In genomic region chr11:115037669-115038068, GRCm38 (mm10) we compare ENCODE assay signal across 10 mouse cellular contexts. TPM values are rescaled to one million over a fixed set of nuclear protein-coding genes. Genes with fewer than 3 reads are reported as not detected.
ATAC-seq and TF ChIP-seq lines count a peak whose summit lies in the region.
"Not testable (repeated sequence)": the region's sequence is repeated elsewhere in the genome, so short reads cannot be mapped to it uniquely, and the experiment has no call there.
"Had no signal": no experiment of that assay in that cellular context is flagged by ENCODE, and none has a peak within 500 bp of the region (broad histone marks: within the 10 kb centered on the region; RNA-seq: fewer than 3 reads in every experiment).

Gene Cd300ld5, minus strand, starts transcription at chr11:115037769.

- not testable (repeated sequence) for H3K4me3 ChIP-seq in bone marrow macrophage, adult 2 months (ENCODE audit: insufficient read depth, low read length); macrophage (ENCODE audit: inconsistent target)

- TF ChIP-seq POLR2A in bone marrow macrophage, adult 2 months (IDR thresholded peaks at IDR 0.05; ENCODE audit: borderline replicate concordance, low read depth, low read length), result not testable (repeated sequence)

- TF ChIP-seq CTCF in bone marrow macrophage, adult 2 months (IDR thresholded peaks at IDR 0.05; ENCODE audit: low read depth, low read length), result not testable (repeated sequence)

- H3K79me2 ChIP-seq in macrophage (ENCODE audit: inconsistent target), result not testable (repeated sequence)

- no CpG with 5 or more reads among the region's 6 CpGs for WGBS in macrophage (ENCODE audit: missing documents)

- H3K4me1 ChIP-seq in bone marrow macrophage, adult 2 months (ENCODE audit: control insufficient read depth, insufficient read depth, low read length), result not testable (repeated sequence)

- H3K36me3 ChIP-seq in macrophage (ENCODE audit: inconsistent target), result not testable (repeated sequence)

- H3K27ac ChIP-seq in bone marrow macrophage, adult 2 months (ENCODE audit: insufficient read depth, low read depth, low read length); macrophage: not testable (repeated sequence)

- peak; percentile 25; the same call in 1 of the 2 replicates for ATAC-seq in monocyte, adult 5-6 weeks (replicated peaks; ENCODE audit: insufficient number of reproducible peaks, low FRiP score, low TSS enrichment, poor library complexity, severe bottlenecking)

RNA-seq across cellular contexts. Expression of gene Cd300ld5, which starts in this region (rescaled TPM):
- polyA plus RNA-seq in bone marrow macrophage, adult 2 months (2012; ENCODE audit: insufficient read depth, insufficient read length, missing spikeins), result 16.3 and 17.2 TPM in 2 replicates
- 10 to 100 TPM in 7 of 26 experiments, 1 to 10 TPM in 12, not detected in 7; 1.9 to 25.1 (median 6.3) TPM for total RNA-seq in macrophage (2018; cell fraction: chromatin; rRNA removed)
- 10 to 100 TPM; 24.2 to 76.5 (median 45.6) TPM for total RNA-seq in macrophage (2018; cell fraction: cytosol; rRNA removed)
- total RNA-seq in macrophage (2018; cell fraction: nucleus; rRNA removed), result 10 to 100 TPM in 20 of 26 experiments, 1 to 10 TPM in 5, not detected in 1; 1.9 to 51.3 (median 29.2) TPM
- polyA plus RNA-seq in macrophage (2018), result 8.7 to 52.5 TPM (median 20.9 TPM) in 3 replicates
- not detected in 3 replicates for total RNA-seq in monocyte, adult 5-6 weeks (2017)
- total RNA-seq: CH12.LX, ES-E14, MEL had no signal
- polyA plus RNA-seq: activated CD4-positive, CD25-positive, alpha-beta regulatory T cell, adult 4 months; CD4-positive, CD25-positive, alpha-beta regulatory T cell, adult 4 months; G1E; Patski had no signal

Comparison
In these comparisons a context has a peak if more than half of its experiments do, and no peak if none do; other contexts are left out.
1. Peak in ATAC-seq in monocyte, adult 5-6 weeks; RNA of the gene not detected or under 1 TPM.